8 mouse cellular contexts compared by ENCODE assay signal in genomic region chr9:107961881-107962280, GRCm38 (mm10). TPM values are rescaled to one million over a fixed set of nuclear protein-coding genes. Genes with fewer than 3 reads are reported as not detected.
A peak's percentile ranks its signal among the peaks of the same experiment; 100 is the strongest.
DNase-seq lines count a peak whose midpoint lies in the region; ATAC-seq and TF ChIP-seq lines count a peak whose summit lies in the region.
"Had no signal": no experiment of that assay in that cellular context is flagged by ENCODE, and none has a peak within 500 bp of the region (broad histone marks: within the 10 kb centered on the region; RNA-seq: fewer than 3 reads in every experiment).

No protein-coding gene starts in this region.

- no peaks in the 10 kb centered on the region for H3K9me3 ChIP-seq in lung, postnatal 0 days (ENCODE audit: low read length)
- H3K9me3 ChIP-seq in intestine, postnatal 0 days (ENCODE audit: control insufficient read depth) = no peaks in the 10 kb centered on the region
- H3K9me3 ChIP-seq: limb, embryonic 15.5 days had no signal

- TF ChIP-seq CTCF in lung, postnatal 0 days (IDR thresholded peaks at IDR 0.05) = peak; percentile 70
- peak; percentile 70 for TF ChIP-seq CTCF in intestine, postnatal 0 days (IDR thresholded peaks at IDR 0.05; ENCODE audit: low read depth)

- no peaks in the 10 kb centered on the region for H3K36me3 ChIP-seq in lung, postnatal 0 days (ENCODE audit: insufficient read depth, low read length)
- H3K36me3 ChIP-seq in intestine, postnatal 0 days (ENCODE audit: control insufficient read depth, insufficient read depth) = peaks cover 8% of the 10 kb centered on the region; the same call in 1 of the 2 replicates

- no peak overlapping the region for H3K4me3 ChIP-seq in lung, postnatal 0 days (ENCODE audit: low read depth, low read length)
- no peak overlapping the region for H3K4me3 ChIP-seq in intestine, postnatal 0 days (ENCODE audit: low read depth, low read length)
- H3K4me3 ChIP-seq: limb, embryonic 15.5 days had no signal

- no peaks in the 10 kb centered on the region for H3K4me1 ChIP-seq in lung, postnatal 0 days (ENCODE audit: insufficient read depth, low read depth, low read length)
- no peaks in the 10 kb centered on the region for H3K4me1 ChIP-seq in intestine, postnatal 0 days (replicated peaks; ENCODE audit: control insufficient read depth, insufficient read depth, low read length)

- TF ChIP-seq EP300 in lung, postnatal 0 days (IDR thresholded peaks at IDR 0.05) = no peak

- H3K27me3 ChIP-seq in lung, postnatal 0 days (replicated peaks; ENCODE audit: insufficient read depth, low read length) = no peaks in the 10 kb centered on the region
- no peaks in the 10 kb centered on the region for H3K27me3 ChIP-seq in intestine, postnatal 0 days (replicated peaks; ENCODE audit: control insufficient read depth, insufficient read depth, low read length)
- H3K27me3 ChIP-seq: limb, embryonic 15.5 days had no signal

- H3K4me2 ChIP-seq in lung, postnatal 0 days (replicated peaks; ENCODE audit: low read depth, low read length) = no peak overlapping the region
- no peak overlapping the region for H3K4me2 ChIP-seq in intestine, postnatal 0 days (replicated peaks; ENCODE audit: low read depth)
- H3K4me2 ChIP-seq: limb, embryonic 15.5 days had no signal

- peak; percentile 22; the same call in 1 of the 2 replicates for ATAC-seq in lung, postnatal 0 days
- no peak for ATAC-seq in intestine, postnatal 0 days

- no peak overlapping the region for H3K27ac ChIP-seq in lung, postnatal 0 days (ENCODE audit: low read length)
- H3K27ac ChIP-seq in intestine, postnatal 0 days (ENCODE audit: low read depth, low read length) = no peak overlapping the region
- H3K27ac ChIP-seq: limb, embryonic 15.5 days had no signal

- WGBS in lung, postnatal 0 days = 55% methylated on average over 5 of the region's 5 CpGs
- 54% methylated on average over 5 of the region's 5 CpGs for WGBS in intestine, postnatal 0 days

- peak; percentile 64 for DNase-seq in lung, postnatal 0 days (ENCODE audit: low spot score)
- no peak for DNase-seq in lung, postnatal 25 days (ENCODE audit: low spot score)
- DNase-seq in embryo, embryonic 11 days = peak; percentile 45
- DNase-seq in lung, postnatal 4 days = peak; percentile 45 to 67
- DNase-seq in ovary, postnatal 10 days (ENCODE audit: low spot score) = no peak
- DNase-seq in cerebellum, postnatal 36 days = no peak

- H3K9ac ChIP-seq in lung, postnatal 0 days (replicated peaks; ENCODE audit: low read depth) = no peak overlapping the region
- H3K9ac ChIP-seq in intestine, postnatal 0 days (ENCODE audit: low read depth, low read length) = no peak overlapping the region
- H3K9ac ChIP-seq: limb, embryonic 15.5 days had no signal

RNA-seq across cellular contexts. Expression of gene Traip, which starts 11.9 kb away (rescaled TPM):
- 2.2 and 2.6 TPM in 2 replicates for polyA plus RNA-seq in lung, postnatal 0 days (2015; fragmentation: Nextera tagmentation; extraction: Ambion mirVana)
- 3.2 and 3.7 TPM in 2 replicates for polyA plus RNA-seq in intestine, postnatal 0 days (2015; fragmentation: Nextera tagmentation; extraction: Ambion mirVana)

RNA-seq across cellular contexts. Expression of gene Uba7, which starts 13.4 kb away (rescaled TPM):
- 33.2 and 33.3 TPM in 2 replicates for polyA plus RNA-seq in lung, postnatal 0 days (2015; fragmentation: Nextera tagmentation; extraction: Ambion mirVana)
- polyA plus RNA-seq in intestine, postnatal 0 days (2015; fragmentation: Nextera tagmentation; extraction: Ambion mirVana) = 43.8 and 50.6 TPM in 2 replicates

RNA-seq across cellular contexts. Expression of gene Gm20661, which starts 21.0 kb away (rescaled TPM):
- polyA plus RNA-seq in lung, postnatal 0 days (2015; fragmentation: Nextera tagmentation; extraction: Ambion mirVana) = 1.8 and 3.6 TPM in 2 replicates
- 0.39 and 0.88 TPM in 2 replicates for polyA plus RNA-seq in intestine, postnatal 0 days (2015; fragmentation: Nextera tagmentation; extraction: Ambion mirVana)

RNA-seq across cellular contexts. Expression of gene Inka1, which starts 23.8 kb away (rescaled TPM):
- 65.0 and 68.5 TPM in 2 replicates for polyA plus RNA-seq in lung, postnatal 0 days (2015; fragmentation: Nextera tagmentation; extraction: Ambion mirVana)
- polyA plus RNA-seq in intestine, postnatal 0 days (2015; fragmentation: Nextera tagmentation; extraction: Ambion mirVana) = 17.3 and 19.4 TPM in 2 replicates

RNA-seq across cellular contexts. Expression of gene Camkv, which starts 26.4 kb away (rescaled TPM):
- polyA plus RNA-seq in lung, postnatal 0 days (2015; fragmentation: Nextera tagmentation; extraction: Ambion mirVana) = 0.12 and 0.35 TPM in 2 replicates
- 0.37 and 0.42 TPM in 2 replicates for polyA plus RNA-seq in intestine, postnatal 0 days (2015; fragmentation: Nextera tagmentation; extraction: Ambion mirVana)

Comparison
In these comparisons a context has a peak if more than half of its experiments do, and no peak if none do; other contexts are left out.
1. DNase-seq: peak in lung, postnatal 0 days (single experiment), embryo, embryonic 11 days (single experiment) and lung, postnatal 4 days (2 of 2); none in lung, postnatal 25 days (single experiment), ovary, postnatal 10 days (single experiment) and cerebellum, postnatal 36 days (0 of 2).